Mouse (Mus musculus) thymus, adult 18-20 months (tissue): Measurements from ENCODE around the gene Runx2.

Experiments used
- DNase-seq, 2 experiments: peaks; one replicate each; pipeline ENCODE4 v3.0.0; 2022; ENCODE audit warnings: mixed read lengths in 2 of 2

Runx2 gene

DNA sequence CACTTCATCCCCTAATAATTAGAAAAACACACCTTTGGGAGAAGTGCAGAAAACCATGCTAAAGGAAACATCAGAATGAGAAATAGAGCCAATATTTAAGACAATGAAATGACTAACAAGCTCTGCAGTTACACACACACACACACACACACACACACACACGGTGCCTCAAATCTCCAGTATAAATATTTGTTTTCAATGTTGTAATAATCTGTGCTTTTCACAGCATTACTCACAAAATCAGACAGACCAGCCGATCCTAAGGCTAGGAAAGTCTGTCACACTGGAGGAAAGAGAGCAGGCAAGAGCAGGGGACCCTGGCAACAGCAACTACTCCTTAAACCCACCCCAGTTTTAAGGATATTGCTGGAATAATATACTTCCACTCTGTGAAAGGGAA is 196.9 kb downstream of the Runx2 start:
- no peak for DNase-seq

DNA sequence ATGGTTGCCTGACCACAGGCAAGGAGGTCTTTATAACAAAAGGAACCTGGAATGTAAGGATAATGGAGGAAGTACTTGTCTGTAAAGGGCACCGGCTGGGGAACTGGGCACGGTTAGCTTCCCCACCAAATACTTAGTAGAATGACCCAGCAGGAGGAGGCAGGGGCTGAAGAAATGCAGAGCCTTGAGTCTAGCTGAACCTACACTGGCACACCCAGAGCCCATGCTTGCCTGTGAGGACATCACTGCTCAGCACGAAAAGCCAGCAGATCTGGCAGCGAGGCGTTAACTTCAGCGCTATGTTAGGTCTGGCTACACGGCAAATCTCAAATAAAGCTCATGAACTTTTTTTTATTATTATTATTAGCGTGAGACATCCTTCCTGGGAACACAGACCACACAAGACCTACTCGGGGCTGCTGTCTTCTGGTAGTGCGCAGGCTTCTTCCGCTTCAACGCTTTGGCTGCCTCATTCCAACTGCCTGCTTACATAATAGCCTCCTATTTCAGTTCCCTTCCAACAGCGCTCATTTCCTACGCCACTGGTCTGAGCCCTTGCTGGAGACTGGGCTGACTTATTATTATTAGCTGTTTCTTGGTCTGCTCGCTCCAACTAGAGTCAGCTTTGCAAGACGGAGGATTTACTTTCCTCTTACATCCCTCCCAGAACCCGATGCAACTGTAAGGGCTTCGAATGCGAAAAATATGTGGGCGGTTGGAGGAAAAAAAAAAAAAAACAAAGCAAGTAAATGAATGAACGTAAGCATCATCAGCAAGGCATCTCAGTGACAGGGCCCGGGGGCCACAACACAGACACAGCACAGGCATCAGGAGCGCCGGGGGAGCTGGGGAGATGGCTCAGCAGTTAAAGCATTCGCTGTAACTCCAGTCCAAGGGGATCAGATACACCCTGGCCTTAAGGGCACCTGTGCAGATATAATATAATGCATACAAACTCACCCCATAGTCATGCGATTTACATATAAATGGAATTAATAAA is 200.6 kb downstream of the Runx2 start:
- peak in 1 of 2 experiments; percentile 12 for DNase-seq

DNA sequence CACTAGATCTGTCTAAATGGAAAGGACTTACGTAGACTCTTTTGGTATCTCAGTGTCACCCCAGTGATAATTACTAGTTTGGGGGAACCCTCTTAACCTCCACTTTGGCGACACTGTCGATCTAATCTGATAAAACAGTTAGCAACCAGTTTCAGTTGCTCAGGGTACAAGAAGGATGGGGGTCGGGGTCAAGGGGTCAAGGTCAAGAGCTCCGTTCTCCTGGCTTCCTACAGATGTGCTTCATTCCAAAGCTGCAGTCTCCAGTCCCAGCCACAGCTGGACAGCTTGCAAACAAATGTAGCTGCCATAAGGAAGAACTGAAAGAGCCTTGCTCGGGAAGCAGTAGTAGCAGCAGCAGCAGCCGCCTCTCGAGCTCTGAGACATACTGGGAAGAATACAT is 202.0 kb downstream of the Runx2 start:
- no peak for DNase-seq

DNA sequence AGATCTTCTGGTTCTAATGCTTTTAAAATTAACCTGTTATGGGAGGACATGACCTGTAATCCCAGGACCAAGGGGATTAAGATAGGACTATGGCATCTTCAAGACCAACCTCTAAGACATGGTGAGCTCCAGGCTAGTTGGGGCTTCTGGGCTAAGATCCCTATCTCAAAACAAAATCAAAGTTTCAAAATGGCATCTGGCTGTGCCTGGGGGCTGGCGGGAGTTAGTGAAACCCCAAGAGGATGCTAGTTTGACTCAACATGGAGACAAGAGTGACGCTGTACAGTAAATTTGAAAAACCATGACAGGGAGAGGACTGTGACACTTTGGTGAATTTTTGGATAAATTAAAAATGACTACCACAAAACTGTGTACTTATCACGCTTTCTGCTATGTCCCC is 202.6 kb downstream of the Runx2 start:
- DNase-seq, result no peak

DNA sequence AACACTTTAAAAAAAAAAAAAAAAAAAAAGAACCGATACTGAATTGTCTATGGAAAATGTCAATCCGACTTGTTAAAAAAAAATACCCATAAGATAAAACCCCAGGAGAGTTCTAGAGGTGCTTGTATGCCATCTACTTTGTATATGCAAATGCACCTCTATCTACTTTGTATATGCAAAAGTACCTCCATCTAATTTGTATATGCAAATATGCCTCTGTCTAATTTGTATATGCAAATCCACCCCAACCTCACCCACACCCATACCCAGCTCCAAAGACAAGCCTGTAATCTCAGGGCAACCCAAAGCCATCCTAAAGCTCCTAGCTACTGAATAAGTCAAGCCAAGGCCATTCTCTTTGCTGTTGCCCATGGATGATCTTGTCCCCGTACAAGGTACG is 203.1 kb downstream of the Runx2 start:
- DNase-seq, result no peak

DNA sequence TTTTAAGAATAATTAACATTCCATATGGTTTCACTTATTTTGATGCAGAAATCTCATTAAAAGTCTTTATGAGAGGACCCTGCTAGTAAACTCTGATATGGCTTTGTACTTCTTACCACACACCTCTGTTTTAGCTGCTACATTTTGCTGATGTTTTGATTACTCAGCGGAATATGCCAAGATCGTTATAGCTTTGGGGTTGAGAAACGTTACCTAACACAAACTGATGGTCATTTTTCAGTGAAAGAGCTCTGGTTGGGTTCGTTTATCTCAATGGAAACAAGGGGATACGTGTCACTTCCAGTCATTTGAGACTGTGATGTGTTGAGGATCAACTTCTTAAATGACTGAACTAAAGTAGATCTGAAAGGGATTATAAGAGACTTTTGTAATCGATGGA is 203.8 kb downstream of the Runx2 start:
- DNase-seq, result no peak

DNA sequence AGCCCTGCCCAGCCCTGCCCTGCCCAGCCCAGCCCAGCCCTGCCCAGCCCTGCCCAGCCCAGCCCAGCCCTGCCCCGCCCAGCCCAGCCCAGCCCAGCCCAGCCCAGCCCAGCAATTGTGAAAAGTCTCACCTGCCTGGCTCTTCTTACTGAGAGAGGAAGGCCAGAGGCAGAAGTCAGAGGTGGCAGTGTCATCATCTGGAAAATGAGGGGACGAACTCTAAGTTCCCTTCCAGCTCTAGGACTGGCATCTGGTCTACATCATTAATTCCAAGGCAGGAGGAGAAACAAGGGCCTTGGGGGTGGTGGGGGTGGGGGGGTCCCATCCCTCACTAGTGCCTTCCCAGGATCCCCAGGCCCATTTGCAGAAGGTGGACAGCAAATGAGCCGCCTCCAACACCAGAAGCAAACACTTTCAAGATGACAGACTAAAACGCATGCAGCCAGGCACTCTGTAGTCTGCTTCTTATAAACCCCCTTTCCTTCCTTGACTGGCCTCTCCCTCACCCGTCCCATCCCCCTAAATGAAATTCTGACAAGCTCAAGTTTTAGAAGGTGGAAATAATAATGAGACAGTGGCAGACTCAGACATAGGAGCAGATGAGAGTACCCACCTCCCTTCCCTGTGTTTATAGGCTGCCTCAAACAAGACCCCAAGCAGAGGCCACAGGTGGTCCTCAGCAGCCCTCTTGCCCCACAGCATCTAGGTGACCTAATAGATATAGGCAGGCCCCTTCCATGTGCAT is 204.5 kb downstream of the Runx2 start:
- DNase-seq, result no peak

DNA sequence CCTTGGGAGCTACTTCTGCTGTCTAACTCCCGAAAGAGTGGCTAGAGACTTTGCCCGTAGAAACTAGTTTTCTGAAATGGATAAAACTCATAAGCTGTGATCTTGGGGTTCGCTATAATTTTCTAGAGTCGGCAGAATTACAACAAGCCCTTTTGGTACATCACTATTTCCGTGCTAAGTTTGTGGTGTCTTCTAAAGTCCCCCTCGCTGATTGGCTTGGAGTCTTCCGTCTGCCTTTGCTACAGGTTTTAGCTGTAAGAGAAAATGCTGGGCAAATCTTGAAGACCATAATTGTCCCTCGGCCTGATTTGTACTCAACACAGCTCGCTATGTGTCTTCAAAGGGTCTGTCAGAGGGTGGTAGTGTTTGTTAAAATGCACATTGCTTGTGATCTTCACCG is 205.2 kb downstream of the Runx2 start:
- DNase-seq, result no peak

DNA sequence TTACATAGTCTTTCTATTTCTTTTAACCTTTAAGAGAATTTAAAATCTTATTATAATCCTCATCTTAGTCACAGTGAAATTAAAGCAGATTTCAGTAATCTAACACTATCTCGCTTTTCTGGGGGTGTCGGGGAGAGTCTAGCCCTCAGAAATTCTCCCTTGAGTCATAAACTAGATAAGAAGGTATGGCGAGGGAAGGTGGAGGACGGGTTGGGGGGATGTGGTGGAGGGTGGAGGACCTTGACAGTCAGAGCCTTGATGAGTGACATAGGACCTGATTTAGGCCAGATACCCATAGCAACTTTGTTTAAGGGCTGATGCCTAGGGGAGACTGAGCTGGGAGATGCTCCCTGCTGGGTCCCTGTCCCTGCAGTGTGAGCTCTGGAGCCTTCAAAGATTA is 205.7 kb downstream of the Runx2 start:
- DNase-seq, result no peak

DNA sequence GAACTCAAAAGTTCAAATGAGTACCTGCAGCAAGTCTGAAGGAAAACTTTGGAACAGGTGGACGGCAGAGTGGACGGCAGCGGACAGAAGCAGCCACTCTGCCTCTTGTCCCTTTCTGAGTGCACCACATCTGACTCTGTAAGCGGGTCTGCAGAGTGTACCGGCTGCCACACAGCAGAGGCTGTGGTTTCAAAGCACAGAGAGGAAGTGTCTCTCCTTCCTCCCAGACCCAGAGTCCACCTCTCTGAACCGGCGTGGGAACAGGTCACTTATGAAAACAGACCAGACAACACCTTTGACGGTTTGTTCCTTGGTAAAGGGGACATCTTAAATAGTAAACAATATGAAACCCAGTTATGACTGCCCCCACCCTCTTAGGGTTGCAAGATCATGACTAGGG is 207.2 kb downstream of the Runx2 start:
- DNase-seq, result no peak

DNA sequence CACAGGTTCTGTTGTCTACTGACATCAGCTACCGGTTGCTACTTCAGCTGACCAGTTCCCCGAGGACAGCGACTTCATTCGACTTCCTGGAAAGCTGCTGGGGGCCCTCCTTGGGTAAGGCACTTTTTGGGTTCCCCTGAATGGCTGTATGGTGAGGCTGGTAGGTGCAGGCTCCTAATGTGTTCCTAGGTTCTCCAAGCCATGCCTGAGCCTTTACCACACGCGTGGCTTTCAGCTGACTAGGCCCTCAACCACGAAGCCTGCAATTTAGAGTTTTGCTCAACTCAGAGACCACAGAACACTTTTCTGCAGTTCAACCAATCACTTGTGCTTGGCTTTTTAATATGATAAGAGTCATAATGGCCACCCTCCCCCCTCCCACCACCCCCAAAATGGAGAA is 208.4 kb downstream of the Runx2 start:
- no peak for DNase-seq

DNA sequence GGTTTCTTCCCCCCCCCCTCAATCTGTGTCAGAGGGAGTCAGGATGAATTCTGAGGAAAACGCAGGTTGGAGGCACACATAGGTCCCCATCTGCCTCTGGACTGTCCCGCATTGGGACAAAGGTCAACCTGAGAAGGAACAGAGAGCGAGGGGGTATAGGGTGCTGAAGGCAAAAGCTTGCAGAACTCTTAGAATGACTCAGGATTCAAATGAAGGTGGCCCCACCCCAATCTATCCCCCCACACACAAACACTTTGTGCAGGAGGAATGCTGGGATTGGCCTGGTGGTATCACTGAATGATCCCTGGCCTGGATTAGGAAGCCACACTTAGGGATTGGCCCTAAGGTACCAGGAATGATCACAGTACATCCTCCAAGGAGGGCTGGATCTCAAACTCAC is 208.8 kb downstream of the Runx2 start:
- no peak for DNase-seq

DNA sequence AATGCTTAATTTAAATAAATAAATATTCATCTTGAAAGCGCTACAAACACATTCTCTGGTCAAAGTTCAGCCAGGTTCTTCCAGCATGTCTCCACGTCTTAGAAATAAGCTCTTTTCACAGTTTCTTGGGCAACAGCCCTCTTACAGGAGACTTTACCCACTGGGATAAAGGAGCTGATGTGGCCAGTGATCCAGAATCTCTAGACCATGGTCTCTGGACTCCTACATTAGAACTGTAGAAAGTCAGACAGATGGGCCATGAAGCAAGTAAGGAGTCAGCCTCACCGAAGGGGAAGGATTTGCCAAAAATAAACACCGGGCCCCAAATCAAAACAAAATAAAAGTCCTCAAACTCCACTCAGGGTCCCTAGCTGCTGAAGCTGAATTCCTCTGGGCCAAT is 211.4 kb downstream of the Runx2 start:
- DNase-seq, result no peak

DNA sequence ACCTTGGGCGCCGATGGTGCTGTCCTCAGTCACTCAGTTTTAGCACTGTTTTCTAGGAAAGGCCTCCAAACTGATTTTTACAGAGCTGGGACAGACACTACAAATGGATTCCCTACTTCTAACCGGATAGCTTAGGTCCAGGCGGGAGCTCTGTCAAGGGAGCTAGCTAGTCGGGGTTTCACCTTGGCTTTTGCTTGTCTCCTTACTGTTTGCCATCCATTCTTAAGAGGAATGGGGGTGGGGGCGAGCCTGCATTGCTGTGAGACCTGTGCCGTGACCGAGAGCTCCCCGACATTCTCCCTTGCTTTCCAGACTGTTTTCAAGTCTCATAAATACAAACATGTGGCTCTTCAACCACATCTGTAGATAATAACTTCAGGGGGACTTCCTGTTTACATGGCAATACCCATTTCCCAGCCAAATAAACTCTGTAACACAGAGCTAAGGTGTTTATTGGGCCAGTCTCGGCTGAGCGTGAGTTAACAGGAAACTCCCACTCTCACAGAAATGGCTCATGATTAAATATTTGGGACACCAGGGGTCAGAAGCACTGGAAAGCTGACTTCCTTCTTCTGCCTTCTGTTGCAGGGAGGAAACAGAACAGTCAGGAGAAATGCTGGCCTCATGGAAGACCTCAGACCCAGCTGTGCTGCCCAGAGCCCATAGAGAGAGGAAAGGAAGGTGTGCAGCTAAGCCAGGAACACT is 213.1 kb downstream of the Runx2 start:
- no peak for DNase-seq

DNA sequence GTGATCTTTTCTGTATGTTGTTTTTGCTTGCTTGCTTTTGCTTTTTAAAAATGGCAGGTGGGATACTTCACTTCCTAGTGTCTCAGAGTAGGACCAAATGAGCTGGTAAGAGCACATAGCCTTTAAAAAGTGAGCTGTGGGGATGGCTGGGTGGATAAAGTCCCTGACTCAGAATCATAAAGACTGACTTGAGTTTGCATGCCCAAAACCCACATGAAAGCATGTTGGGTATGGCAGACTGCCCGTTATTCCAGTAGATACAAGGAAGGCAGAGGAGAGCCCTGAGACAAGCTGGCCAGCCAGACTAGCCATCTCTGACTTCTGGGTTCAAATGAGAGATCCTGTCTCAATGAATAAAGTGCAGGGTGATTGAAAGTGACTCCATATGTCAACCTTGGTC is 214.7 kb downstream of the Runx2 start:
- no peak for DNase-seq

DNA sequence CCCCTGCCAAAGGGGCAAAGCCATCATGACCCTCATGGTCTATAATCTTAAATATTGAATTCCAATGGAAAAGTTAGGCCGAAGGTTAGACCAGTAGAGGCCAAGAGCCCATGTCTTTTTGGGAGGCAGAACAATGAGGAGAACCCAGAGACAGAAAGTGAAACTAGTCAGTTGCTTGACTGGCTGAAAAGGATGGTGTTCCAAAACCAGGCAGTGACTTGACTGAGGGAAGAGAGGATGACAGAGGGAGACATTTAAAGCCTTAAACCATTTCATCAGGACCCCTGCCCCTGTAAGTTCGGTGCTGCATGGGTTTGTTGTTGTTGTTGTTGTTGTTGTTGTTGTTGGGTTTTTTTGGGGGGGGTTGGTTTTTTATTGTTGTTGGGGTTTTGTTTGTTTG is 215.5 kb downstream of the Runx2 start:
- no peak for DNase-seq

DNA sequence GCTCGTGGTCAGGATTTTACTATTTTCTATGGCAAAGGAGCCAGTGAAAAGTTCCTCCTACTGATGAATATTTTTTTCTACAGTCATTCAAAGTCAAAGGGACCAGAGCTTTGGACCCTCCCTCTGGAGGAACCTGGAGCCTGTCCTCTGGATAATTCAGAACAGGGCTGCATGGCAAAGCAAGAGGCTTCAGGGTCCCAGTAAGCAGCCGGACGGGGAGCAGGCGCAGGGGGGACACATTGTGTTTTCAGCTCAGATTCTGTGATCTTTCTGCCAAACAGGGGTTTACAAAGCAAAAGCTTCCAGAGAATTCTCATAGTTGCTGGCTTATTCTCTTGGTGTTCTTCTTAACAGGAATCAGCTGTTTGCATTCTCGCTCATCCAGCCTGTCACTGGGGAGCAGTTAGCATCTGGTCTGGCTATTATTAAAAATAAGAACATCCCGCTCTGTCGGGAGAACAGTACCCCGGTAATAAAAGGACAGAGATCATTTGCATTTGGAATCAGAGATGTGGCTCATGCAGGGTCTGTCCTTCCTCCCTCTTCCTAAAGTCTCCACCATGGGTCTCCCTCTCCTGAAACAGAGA is 216.6 kb downstream of the Runx2 start:
- DNase-seq, result no peak

DNA sequence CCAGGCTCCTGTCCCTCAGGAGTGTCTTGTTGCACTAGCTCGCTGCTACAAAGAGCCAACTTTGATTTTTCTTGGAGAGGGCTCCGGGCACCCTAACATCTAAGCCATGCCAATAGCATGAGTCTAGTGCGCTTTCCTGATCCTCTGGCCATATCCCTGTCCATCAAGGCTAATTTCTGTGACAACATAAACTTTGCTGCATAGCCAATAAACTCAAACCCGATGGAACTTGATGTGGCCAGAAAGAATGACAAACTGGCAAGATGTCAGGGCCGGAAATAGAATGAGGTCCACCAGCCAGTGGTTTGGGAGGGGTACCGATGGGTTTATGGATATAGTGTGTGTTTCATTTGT is 221.9 kb downstream of the Runx2 start:
- no peak for DNase-seq

DNA sequence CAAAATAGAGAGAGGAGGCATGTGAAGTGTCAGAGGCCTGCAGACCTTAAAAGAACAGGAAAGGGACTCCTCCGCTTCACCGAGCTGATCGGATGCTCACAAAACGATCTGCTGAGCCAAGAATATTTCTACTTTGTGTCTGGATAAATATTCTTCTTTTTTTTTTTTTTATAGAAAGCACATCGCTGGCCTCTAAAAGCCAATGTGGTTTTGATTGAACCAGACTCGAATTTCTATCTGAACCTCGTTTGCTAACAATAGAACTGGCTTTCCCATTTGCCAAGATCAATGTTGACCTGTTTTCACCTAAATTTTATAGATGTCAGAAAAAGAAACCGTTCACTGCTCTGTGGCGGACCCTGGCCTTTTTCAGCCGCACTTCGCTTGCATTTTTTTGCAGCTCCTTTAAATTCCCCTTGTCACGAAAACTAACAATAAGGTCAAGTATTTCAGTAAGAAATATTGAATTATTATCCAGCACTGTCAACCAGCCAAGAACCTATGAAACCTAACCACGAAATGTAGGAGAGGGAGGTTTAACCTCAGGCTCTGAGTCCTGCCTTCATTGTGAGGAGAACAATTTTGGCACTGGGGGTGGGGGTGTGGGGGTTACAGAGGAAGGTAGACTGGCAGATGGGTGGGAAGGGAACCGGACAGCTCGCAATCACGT is 222.4 kb downstream of the Runx2 start:
- no peak for DNase-seq

DNA sequence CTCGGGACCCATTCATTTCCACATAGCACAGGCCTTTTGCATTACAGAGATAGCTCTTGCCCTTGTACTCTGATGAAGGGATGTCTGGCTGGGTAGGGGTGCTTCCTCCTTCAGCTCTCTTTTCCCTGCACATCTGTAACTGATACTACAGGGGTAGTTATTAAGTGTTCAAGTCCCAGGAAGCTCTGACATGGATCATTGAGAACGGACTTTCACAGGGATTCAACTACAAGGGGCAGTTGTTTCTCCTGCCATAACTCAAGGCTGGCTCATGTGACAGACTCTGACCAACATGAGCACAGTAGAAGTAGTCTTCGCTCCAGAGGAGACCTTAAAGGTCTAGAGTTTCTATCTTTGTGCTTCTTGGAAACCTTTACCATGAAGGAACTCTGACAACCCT is 226.1 kb downstream of the Runx2 start:
- no peak for DNase-seq

DNA sequence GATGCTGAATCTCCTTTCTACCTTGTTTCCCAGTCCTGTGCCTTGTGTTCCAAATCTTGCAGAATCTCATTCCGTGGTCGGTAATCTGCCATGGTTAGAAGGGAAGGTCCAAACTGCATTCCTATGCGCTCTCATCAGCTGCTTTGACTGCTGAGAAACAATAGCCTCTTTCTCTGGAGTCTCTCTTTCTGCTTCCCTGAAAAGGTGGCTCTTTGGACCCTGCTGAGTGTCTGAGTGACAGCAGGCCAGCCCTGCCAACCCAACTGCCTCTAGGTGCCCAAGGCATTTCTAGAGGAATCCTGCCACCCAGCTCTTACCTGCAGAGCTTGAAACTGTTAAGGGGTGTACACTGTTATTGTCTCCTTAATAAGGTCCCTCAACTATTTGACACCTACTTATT is 226.6 kb downstream of the Runx2 start:
- DNase-seq, result no peak

DNA sequence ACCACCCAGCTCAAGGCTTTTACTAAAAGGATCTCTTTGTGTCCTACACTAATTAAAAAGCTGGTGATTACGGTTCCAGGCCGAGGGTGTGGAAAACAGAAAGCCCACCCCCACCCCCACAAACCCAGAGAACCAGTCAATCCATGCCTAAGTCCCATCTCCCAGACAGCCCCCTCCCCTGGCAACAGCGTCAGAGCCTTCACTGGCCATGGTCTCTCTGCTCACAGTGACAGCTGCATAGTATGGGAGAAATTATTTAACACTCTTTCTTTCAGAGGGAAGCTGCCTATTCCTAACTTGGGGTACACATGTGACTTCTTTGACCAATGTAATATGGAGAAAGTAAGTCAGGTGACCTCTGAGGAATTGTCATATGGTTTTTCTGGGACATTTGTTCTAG is 228.4 kb downstream of the Runx2 start:
- DNase-seq, result no peak

DNA sequence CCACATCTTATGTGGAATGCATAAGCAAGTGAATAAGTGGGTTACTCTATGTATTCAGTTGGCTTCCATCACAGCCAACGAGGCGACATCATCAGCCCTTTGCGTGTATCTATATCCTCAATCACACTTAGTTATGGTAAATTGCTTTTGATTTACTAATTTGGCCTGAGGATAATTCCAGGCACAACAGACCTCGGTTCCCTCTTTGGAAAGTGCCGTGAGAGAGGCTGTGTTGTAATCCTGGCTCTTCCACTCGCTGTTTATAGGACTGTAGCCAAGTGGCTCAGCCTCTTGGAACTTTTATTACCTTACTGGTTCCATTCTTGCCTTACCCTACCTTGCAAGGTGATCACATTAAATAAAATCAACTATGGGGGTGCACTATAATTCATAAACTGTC is 229.8 kb downstream of the Runx2 start:
- DNase-seq, result no peak
